Mouse (Mus musculus) kidney, adult 11 months (tissue): ENCODE data around the gene Kmt2b.

Source experiments
- DNase-seq: peaks from one replicate; pipeline ENCODE4 v3.0.0; 2022

The Kmt2b gene

DNA sequence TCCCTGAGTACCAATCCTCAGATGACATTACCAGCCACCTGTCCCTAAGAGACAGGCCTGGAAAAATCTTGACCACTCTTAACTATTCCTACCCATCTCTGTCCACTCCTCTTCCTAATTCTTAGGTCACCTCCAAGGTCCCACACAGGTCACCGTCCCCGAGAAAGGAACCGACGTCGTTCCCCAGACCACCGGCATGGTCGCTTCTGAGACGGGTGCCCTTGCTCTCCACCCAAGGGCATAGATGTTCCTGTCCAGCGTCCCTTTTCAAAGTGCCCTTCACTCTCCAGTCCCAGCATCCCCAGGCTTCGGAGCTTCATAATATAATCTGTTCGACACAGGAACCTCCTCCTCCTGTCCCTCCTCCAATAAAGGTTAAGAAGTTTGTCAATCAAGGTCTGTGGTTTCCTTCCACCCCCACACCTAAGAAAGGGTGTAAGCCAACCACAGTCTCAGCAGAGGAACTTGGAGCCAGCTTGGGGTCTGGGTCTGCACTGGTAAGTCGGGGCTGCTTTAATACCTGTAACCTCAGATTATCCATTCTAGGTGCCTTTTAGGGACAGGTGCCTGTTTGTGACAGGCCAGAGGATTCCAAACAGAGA is 23.5 kb downstream of the Kmt2b start, which contains the start of gene Igflr1:
Gene Igflr1, plus strand, starts transcription at position 458 of the 602 bp plus-strand sequence.
- DNase-seq: no peak

DNA sequence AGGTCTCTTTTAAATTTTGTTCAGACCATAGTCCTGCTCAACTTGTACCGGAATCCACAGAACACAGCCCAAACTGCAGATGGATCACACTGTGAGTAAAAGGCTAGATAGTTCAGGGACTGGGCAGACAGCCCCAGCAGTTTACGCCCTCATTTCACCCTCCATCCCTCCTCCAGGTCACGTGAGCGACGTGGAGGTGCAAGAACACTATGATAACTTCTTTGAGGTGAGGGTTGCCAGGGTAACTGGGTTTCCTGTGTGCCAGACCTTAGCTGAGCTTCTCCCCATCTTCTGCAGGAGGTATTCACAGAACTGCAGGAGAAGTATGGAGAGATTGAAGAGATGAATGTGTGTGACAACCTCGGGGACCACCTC is 24.6 kb downstream of the Kmt2b start:
- no peak for DNase-seq

GRCm38 (mm10) chr7:30563117-30563905 is 25.2 kb downstream of the Kmt2b start, which contains the start of the genes U2af1l4, Gm49396 and Psenen:
TSS of gene U2af1l4 (plus strand) at chr7:30563301.
TSS of gene Gm49396 (plus strand) at chr7:30563344.
TSS of gene Psenen (minus strand) at chr7:30563627.
- DNase-seq: peak; percentile 97

DNA sequence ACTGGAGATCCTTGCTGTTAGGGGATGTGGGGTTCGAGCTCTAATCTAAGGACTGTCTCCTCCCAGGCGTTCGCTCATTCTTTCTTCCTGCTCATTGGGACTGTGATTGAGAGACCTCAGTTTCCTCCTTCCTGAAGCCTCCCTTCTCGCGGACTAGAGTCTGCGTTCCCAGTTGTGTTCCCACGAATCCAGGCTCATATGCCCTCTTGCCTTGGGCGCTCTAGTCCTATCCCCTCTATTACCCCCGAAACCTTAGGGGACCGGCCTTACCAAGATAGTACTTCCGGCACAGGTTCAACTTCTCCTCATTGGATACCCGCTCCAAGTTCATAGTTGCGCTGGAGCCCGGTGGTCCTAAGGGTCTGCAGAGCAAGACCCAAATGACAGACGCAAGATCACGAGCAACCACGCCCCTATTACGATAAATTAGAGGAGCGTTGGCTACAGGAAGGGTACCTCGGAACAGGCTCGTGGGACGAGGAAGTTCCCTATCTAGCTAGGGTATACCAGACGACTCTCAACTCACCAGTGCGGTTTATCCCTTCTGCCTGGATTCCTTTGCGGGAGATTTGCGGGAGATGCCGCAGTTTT is 25.9 kb downstream of the Kmt2b start:
- no peak for DNase-seq

DNA sequence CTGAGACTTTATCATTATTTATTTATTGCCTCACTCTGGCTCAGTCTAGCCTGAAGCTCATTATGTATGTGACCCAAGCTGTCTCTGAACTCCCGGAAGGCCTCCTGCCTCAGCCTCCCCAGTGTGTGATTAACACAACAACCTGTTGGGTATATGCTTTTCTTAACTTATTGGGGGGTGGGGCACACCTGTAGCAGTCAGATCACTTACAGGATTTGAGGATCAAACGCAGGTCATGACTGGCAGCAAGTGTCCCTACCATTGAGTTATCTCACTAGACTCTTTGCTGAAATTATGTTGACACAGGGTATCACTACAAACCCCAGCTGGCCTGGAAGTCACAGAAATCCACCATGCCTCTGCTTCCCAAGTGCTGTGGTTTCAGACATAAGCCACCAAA is 28.2 kb downstream of the Kmt2b start:
- DNase-seq: no peak

- peak; percentile 100 for DNase-seq
These were observed 29.0 kb downstream of the Kmt2b start, which contains the start of gene Lin37 for GRCm38 (mm10) chr7:30559443-30559954. TSS of gene Lin37 (minus strand) at chr7:30559838.

DNA sequence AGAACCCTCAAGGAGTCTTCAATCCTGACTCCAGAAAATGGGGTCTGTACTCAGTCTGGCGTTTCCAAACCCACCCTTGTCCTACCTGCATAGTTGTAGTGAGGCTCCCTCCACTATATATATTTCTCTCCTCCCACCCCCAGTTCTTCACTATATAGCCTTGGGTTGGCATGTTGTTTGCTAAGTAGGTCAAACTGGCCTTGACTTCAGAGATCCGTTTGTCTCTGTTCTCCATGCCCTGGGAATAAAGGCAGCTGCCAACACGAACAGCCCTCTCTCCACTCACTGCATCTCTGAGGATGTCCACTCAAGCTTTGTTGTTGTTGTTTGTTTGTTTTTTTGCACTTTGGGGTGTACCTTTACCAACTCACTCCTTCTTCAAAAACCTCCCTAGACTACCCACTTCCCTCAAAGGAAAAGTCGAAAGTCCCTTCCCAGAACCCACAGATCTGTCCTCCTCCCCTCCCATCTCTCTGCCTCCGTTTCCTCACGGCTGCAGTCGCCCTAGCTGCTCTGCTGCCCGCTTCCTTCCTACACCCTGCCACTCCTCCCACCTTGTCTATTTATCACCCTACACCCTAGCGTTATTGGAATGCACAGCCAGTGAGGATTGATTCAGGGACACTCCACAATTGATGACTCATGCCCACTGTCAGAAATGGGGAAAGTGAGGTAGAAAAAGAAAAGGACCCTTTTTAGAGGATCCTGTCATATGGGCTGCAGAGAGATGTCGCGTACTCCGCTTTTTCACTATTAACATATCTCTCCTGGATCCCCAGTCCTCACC is 29.7 kb downstream of the Kmt2b start:
- no peak for DNase-seq

GRCm38 (mm10) chr7:30557901-30558514 is 30.5 kb downstream of the Kmt2b start:
- no peak for DNase-seq

DNA sequence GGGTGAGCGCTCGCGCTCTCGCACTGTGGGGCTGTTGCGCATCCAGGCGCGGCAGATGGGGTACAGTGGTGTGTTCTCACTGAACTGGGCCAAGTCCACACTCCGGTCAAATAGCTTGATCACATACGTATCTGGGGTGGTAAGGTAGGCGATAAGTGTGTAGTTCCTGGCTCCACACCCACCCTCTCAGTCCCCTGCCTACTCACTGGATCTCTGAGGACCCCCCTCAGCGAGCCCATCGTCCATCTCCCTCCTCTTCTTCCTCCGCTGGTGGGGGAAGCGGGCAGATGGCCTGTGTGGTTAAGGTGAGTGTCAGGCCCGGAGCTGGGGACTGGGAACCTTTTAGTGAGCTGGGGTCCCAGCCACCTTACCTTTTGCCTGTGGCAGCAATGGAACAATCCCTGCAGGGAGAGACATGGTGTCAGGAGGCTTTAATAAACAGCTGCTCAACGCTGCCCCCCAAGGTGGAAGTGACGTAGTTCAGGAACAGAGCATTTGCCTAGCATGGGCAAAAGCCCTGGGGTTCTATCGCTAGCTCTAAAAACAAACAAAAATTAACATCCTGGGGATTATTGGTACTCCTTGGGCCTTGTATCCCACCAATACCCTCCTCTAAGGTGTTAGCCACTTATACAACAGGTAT is 31.5 kb downstream of the Kmt2b start:
- no peak for DNase-seq

DNA sequence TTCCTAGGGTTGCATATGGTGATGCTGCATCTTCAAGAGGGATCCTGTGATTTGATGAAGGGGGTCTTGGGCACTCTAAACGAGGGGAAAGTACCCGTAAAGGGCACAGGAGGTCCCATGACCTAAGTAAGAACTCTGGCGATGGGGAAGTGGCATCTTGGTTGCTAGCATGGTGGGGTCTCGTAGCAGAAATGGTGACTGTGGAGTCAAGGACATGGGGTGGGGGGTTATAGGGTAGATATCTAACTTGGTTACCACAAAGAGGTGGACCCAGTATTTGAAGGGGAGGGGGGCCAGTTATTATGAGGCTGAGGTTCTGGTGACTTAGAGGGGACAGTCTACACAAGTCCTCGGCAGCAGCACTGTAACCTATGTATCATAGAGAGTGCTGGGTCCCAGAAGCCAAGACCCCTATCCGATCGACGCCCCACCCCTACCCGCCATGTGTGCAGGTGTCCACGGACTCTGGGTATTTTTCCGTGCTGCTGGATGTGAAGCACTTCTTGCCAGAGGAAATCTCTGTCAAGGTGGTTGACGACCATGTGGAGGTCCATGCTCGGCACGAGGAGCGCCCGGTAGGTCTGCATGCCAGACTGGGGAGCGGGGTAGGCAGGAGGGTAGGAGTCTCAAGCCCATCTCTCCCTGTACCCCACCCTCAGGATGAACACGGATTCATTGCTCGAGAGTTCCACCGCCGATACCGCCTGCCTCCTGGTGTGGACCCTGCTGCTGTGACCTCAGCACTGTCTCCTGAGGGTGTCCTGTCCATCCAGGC is 34.5 kb downstream of the Kmt2b start:
- DNase-seq: no peak

GRCm38 (mm10) chr7:30553021-30553589 is 35.4 kb downstream of the Kmt2b start:
- DNase-seq: peak; percentile 54

DNA sequence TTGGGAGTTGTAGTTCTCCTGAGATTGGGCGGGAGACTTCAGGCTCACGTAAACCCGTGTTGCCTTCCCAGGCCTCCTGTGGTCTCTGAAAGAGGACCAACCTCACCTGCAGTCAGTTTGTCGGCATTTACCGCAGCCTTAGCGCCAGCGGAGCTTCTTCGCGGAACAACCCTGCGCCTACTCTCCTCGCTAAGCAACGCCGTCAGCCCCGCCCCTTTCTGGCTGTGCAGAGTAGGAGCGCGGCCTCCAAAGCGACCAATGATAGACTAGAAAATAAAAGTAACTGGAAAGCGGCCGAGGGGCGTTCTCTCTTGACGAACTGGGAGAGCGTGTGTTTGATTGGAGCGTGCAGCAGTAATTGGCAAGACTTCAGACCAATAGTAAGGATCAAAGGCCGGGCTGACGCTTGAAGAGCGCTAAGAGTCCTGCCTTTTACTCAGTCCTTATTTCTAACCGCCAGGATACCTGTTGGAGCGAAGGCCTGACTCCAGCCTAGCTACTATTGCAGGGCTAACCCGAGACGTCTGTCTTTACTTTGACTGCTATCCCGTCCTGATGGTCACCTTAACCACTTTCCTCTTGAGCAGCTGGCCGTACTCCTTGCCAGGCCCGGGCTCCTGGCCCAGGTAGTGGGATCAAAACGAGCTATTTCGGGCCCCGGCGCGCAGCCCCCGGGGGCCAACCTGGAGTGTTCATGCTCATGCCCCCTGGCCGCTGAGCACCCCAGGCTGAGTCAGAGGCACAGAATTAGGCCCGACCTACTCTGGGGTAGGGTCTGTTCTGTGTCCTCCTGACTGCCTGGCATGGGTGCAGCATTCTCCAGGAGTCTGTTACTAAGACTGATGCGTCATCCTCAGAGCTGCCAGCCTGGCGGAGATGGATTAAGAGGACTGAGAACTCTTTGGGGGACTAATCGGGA is 36.2 kb downstream of the Kmt2b start, which contains the start of the genes Hspb6 and Proser3:
Gene Hspb6, plus strand, starts transcription at position 77 of the 919 bp plus-strand sequence.
Gene Proser3, minus strand, starts transcription at position 198 of the 919 bp plus-strand sequence.
- peak; percentile 98 for DNase-seq

DNA sequence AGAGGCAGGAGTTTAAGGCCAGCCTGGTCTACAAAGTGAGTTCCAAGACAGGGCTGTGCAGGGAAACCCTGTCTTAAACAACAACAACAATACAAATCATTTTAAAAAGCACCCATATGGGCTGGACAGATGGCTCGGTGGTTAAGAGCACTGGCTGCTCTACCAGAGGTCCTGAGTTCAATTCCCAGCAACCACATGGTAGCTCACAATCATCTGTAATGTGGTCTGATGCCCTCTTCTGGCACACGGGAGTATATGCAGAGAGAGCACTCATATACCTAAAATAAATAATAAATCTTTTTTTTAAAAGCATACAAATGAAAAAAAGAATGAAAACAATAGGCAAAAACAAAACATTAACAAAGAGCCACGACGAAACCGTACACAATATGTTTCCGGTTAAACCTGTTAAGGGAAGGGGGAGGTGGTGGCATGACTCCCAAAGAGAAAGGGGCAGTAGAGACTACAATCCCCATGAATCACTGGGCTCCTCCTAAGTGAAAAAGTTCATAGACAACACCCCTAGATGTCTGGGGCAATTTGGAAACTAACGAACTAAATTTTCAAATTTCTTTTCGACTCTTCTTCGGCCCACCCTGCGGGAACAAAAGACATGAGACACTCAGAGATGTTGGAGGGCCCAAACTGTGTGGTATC is 37.0 kb downstream of the Kmt2b start:
- DNase-seq: no peak

DNA sequence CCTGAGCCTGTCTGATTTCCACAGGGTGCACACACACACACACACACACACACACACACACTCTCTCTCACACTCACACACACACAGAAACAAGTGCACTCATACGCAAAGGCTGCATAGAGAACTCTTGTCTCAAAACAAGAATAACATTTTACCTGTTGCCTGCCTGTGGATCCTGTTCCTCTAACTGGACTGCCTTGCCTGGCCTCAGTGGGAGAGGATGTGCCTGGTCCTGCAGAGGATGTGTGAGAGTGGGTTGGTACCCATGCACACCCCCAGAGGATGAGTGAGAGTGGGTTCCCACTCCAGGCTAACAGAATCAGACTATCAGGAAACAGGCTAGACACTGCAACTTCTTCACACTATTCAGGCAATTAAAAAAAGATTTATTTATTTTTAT is 37.9 kb downstream of the Kmt2b start:
- DNase-seq: no peak

- no peak for DNase-seq
These were observed 38.6 kb downstream of the Kmt2b start for GRCm38 (mm10) chr7:30549880-30550279.

DNA sequence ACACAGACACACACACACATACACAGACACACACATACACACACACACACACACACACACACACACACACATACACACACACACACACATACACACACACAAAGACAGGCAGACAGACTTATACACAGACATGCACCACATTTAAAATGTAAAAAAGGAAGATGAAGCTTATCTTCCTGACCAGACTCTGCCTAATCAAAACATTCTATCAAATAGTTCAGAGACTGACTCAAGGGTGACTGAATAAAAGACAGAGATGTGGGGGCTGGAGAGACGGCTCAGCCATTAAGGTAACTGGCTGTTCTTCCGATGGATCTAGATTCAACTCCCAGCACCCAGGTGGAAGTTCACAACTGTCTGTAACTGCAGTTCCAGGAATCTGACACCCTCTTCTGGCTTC is 44.2 kb downstream of the Kmt2b start:
- DNase-seq: no peak

- no peak for DNase-seq
These were observed 48.0 kb downstream of the Kmt2b start for GRCm38 (mm10) chr7:30540572-30540971.
